Mouse (Mus musculus) lung, embryonic 14.5 days (tissue): ENCODE data around the gene Anks1b. TPM values are rescaled to one million over a fixed set of nuclear protein-coding genes. Genes with fewer than 3 reads are reported as not detected.

Experiments used
- ATAC-seq: fragments of 200-750 bp; cut with Nextera tagmentation; 2 replicates; pipeline ENCODE4 v1.8.0; 2017; ENCODE audit warnings: mild to moderate bottlenecking, moderate TSS enrichment, moderate library complexity; ENCODE audit not compliant: insufficient read depth
- DNase-seq: peaks from one replicate; pipeline ENCODE4 v3.0.0-alpha.2; 2015
- H3K27ac ChIP-seq: fragments of 300-500 bp; sonication (generic); 2 replicates; pipeline ENCODE4 v1.5.1; 2014; ENCODE audit warnings: low read depth, mild to moderate bottlenecking, moderate library complexity
- H3K27me3 ChIP-seq: fragments of 300-500 bp; sonication (generic); 2 replicates; pipeline ENCODE4 v1.6.1; 2014; ENCODE audit warnings: low read length, control low read depth; ENCODE audit not compliant: insufficient read depth
- H3K36me3 ChIP-seq: fragments of 300-500 bp; sonication (generic); 2 replicates; pipeline ENCODE4 v1.6.1; 2014; ENCODE audit warnings: control low read depth; ENCODE audit not compliant: insufficient read depth
- H3K4me1 ChIP-seq: fragments of 300-500 bp; sonication (generic); 2 replicates; pipeline ENCODE4 v1.6.1; 2014; ENCODE audit warnings: antibody characterized with exemption, control low read depth; ENCODE audit not compliant: insufficient read depth
- H3K4me2 ChIP-seq: fragments of 300-500 bp; sonication (generic); 2 replicates; pipeline ENCODE4 v1.6.1; 2014; ENCODE audit warnings: mild to moderate bottlenecking
- H3K4me3 ChIP-seq: fragments of 300-500 bp; sonication (generic); 2 replicates; pipeline ENCODE4 v1.5.1; 2014; ENCODE audit warnings: low read depth, low read length
- H3K9ac ChIP-seq: fragments of 300-500 bp; sonication (generic); 2 replicates; pipeline ENCODE4 v1.6.1; 2014
- H3K9me3 ChIP-seq: fragments of 300-500 bp; sonication (generic); 2 replicates; pipeline ENCODE4 v1.6.1; 2016; ENCODE audit warnings: low read depth, low read length, control low read depth
- CTCF ChIP-seq: IDR thresholded peaks from 2 replicates; pipeline ENCODE4 v1.5.1; 2016; ENCODE audit warnings: antibody characterized with exemption, low read depth
- WGBS: fragments of 180-500 bp; shearing (Covaris S2); extraction: QIAGEN DNeasy Blood & Tissue Kit; methylation state at CpG from one replicate; pipeline ENCODE4 v1.1.7; 2014; 5-methylcytosine and 5-hydroxymethylcytosine counted together
- polyA plus RNA-seq: library from polyadenylated mRNA; unstranded; fragments of >200 nt; fragmentation: Nextera tagmentation; extraction: Ambion mirVana; gene quantifications from 2 replicates; pipeline ENCODE4 v1.2.1, GENCODE M21; 2014

Anks1b gene
- polyA plus RNA-seq, 1 experiment from 2014 or later = 1.2 TPM

- no peak for TF ChIP-seq CTCF
- DNase-seq (no peak), ATAC-seq (no peak)
- no peaks in the 10 kb centered on the region for H3K36me3 ChIP-seq
- no peaks in the 10 kb centered on the region for H3K9me3 ChIP-seq
- H3K4me2 ChIP-seq = no peak overlapping the region
- 79% methylated on average over 7 of the region's 7 CpGs for WGBS
- H3K4me1 ChIP-seq = no peaks in the 10 kb centered on the region
- H3K27me3 ChIP-seq = no peaks in the 10 kb centered on the region
- H3K27ac ChIP-seq = no peak overlapping the region
- no peak overlapping the region for H3K4me3 ChIP-seq
- H3K9ac ChIP-seq = no peak overlapping the region
Measured at GRCm38 (mm10) chr10:90369015-90369414, 495.7 kb downstream of the Anks1b start.

- no peak for DNase-seq
- Histone ChIP-seq H3K4me3 (no peak overlapping the region), H3K9me3 (no peaks in the 10 kb centered on the region), H3K4me1 (no peaks in the 10 kb centered on the region), H3K9ac (no peak overlapping the region), H3K27ac (no peak overlapping the region), H3K36me3 (no peaks in the 10 kb centered on the region), H3K4me2 (no peak overlapping the region), H3K27me3 (no peaks in the 10 kb centered on the region)
- ATAC-seq = no peak
- WGBS = 77% methylated on average over 3 of the region's 3 CpGs
- no peak for TF ChIP-seq CTCF
Measured at GRCm38 (mm10) chr10:90370751-90371150, 497.4 kb downstream of the Anks1b start.

- DNase-seq = peak; percentile 27
- H3K4me2 ChIP-seq = no peak overlapping the region
- no peak for ATAC-seq
Measured at GRCm38 (mm10) chr10:90373469-90373868, 500.2 kb downstream of the Anks1b start.

GRCm38 (mm10) chr10:90376605-90377004 lies 503.3 kb downstream of the Anks1b start:
- Histone ChIP-seq H3K27me3 (no peaks in the 10 kb centered on the region), H3K4me3 (no peak overlapping the region), H3K27ac (no peak overlapping the region), H3K36me3 (no peaks in the 10 kb centered on the region), H3K4me1 (no peaks in the 10 kb centered on the region), H3K9ac (no peak overlapping the region), H3K9me3 (no peaks in the 10 kb centered on the region), H3K4me2 (no peak overlapping the region)
- ATAC-seq (no peak), DNase-seq (peak; percentile 30)
- no peak for TF ChIP-seq CTCF
- WGBS = 50% methylated on average over 1 of the region's 1 CpGs

More at GRCm38 (mm10) chr10:90373469-90373868, 500.2 kb downstream of the Anks1b start:
- TF ChIP-seq CTCF = peak; percentile 58
- H3K27ac ChIP-seq = no peak overlapping the region
- no peaks in the 10 kb centered on the region for H3K27me3 ChIP-seq
- H3K4me3 ChIP-seq = no peak overlapping the region
- H3K9me3 ChIP-seq = no peaks in the 10 kb centered on the region
- H3K9ac ChIP-seq = no peak overlapping the region
- H3K4me1 ChIP-seq = no peaks in the 10 kb centered on the region
- H3K36me3 ChIP-seq = no peaks in the 10 kb centered on the region
- 29% methylated on average over 4 of the region's 4 CpGs for WGBS

GRCm38 (mm10) chr10:90380062-90380461 lies 506.8 kb downstream of the Anks1b start:
- 44% methylated on average over 1 of the region's 1 CpGs for WGBS
- no peak overlapping the region for H3K27ac ChIP-seq
- no peaks in the 10 kb centered on the region for H3K27me3 ChIP-seq
- H3K9me3 ChIP-seq = no peaks in the 10 kb centered on the region
- ATAC-seq (no peak), DNase-seq (no peak)
- H3K36me3 ChIP-seq = no peaks in the 10 kb centered on the region
- no peak for TF ChIP-seq CTCF
- H3K4me1 ChIP-seq = no peaks in the 10 kb centered on the region
- no peak overlapping the region for H3K4me2 ChIP-seq
- H3K4me3 ChIP-seq = no peak overlapping the region
- no peak overlapping the region for H3K9ac ChIP-seq

- WGBS = 76% methylated on average over 8 of the region's 8 CpGs
- H3K4me2 ChIP-seq = no peak overlapping the region
- no peaks in the 10 kb centered on the region for H3K27me3 ChIP-seq
- no peaks in the 10 kb centered on the region for H3K4me1 ChIP-seq
- DNase-seq = no peak
- H3K9ac ChIP-seq = no peak overlapping the region
- TF ChIP-seq CTCF = no peak
- ATAC-seq = no peak
- no peak overlapping the region for H3K4me3 ChIP-seq
- H3K9me3 ChIP-seq = no peaks in the 10 kb centered on the region
- no peak overlapping the region for H3K27ac ChIP-seq
- no peaks in the 10 kb centered on the region for H3K36me3 ChIP-seq
Measured at GRCm38 (mm10) chr10:90380704-90381339, 507.5 kb downstream of the Anks1b start.

- Histone ChIP-seq H3K27me3 (no peaks in the 10 kb centered on the region), H3K36me3 (no peaks in the 10 kb centered on the region), H3K4me3 (no peak overlapping the region), H3K4me2 (no peak overlapping the region), H3K9ac (no peak overlapping the region), H3K9me3 (no peaks in the 10 kb centered on the region), H3K4me1 (no peaks in the 10 kb centered on the region), H3K27ac (no peak overlapping the region)
- no peak for DNase-seq
- no peak for ATAC-seq
- 90% methylated on average over 4 of the region's 4 CpGs for WGBS
- no peak for TF ChIP-seq CTCF
Measured at GRCm38 (mm10) chr10:90400382-90400781, 527.1 kb downstream of the Anks1b start.
